Mouse (Mus musculus) ES-E14 (cell line): Measurements from ENCODE around the gene Ms4a15. TPM values are rescaled to one million over a fixed set of nuclear protein-coding genes. Genes with fewer than 3 reads are reported as not detected.

Experiments used
- DNase-seq: peaks from one replicate; pipeline ENCODE4 v3.0.0-alpha.2; 2013; ENCODE audit warnings: low read depth, low spot score
- H3K27ac ChIP-seq: 2 replicates; pipeline ENCODE4 v1.5.1; 2012; ENCODE audit warnings: low read depth, mild to moderate bottlenecking, low read length, moderate library complexity, mixed read lengths; ENCODE audit not compliant: poor library complexity, insufficient read depth, severe bottlenecking
- H3K36me3 ChIP-seq: 2 replicates; pipeline ENCODE4 v1.6.1; 2012; ENCODE audit warnings: mild to moderate bottlenecking, low read length, moderate library complexity, mixed read lengths; ENCODE audit not compliant: control insufficient read depth, poor library complexity, insufficient read depth, severe bottlenecking
- H3K4me1 ChIP-seq, 2 experiments: fragments of 150-350 bp in 1 of 2; sonication (generic) in 1 of 2; 2 replicates each; pipeline ENCODE4 v1.6.1; 2012; ENCODE audit warnings: low read length in 2 of 2, mild to moderate bottlenecking in 1 of 2, mixed read lengths in 1 of 2; ENCODE audit not compliant: control insufficient read depth in 2 of 2, insufficient read depth in 2 of 2, poor library complexity in 1 of 2
- H3K4me3 ChIP-seq, 2 experiments: fragments of 150-350 bp in 1 of 2; sonication (generic) in 1 of 2; 2 replicates each; pipeline ENCODE4 v1.5.1; 2012; ENCODE audit warnings: low read length in 2 of 2, low read depth in 1 of 2, mild to moderate bottlenecking in 1 of 2, mixed read lengths in 1 of 2; ENCODE audit not compliant: insufficient read depth in 1 of 2, poor library complexity in 1 of 2, severe bottlenecking in 1 of 2
- H3K9ac ChIP-seq: 2 replicates; pipeline ENCODE4 v1.6.1; 2012; ENCODE audit warnings: low read depth, mild to moderate bottlenecking, low read length, mixed read lengths; ENCODE audit not compliant: poor library complexity, insufficient read depth, severe bottlenecking
- H3K9me3 ChIP-seq: fragments of 150-350 bp; sonication (generic); 2 replicates; pipeline ENCODE4 v1.6.1; 2012; ENCODE audit warnings: low read depth, mild to moderate bottlenecking, low read length; ENCODE audit not compliant: control insufficient read depth, insufficient read depth
- CHD2 ChIP-seq: IDR thresholded peaks from 2 replicates; pipeline ENCODE4 v1.6.1; 2014; ENCODE audit warnings: mild to moderate bottlenecking, low read depth, low read length, inconsistent platforms
- HCFC1 ChIP-seq: IDR thresholded peaks from 2 replicates; pipeline ENCODE4 v1.6.1; 2012; ENCODE audit warnings: low read length, inconsistent platforms, borderline replicate concordance; ENCODE audit not compliant: insufficient read depth
- MAFK ChIP-seq: IDR thresholded peaks from 2 replicates; pipeline ENCODE4 v1.6.1; 2014; ENCODE audit warnings: mild to moderate bottlenecking, low read depth, low read length, inconsistent platforms; ENCODE audit not compliant: insufficient read depth
- ZC3H11A ChIP-seq: IDR thresholded peaks from 2 replicates; pipeline ENCODE4 v1.6.1; 2012; ENCODE audit warnings: low read depth, mild to moderate bottlenecking, inconsistent platforms, low read length, borderline replicate concordance
- ZNF384 ChIP-seq: IDR thresholded peaks from 2 replicates; pipeline ENCODE4 v1.6.1; 2012; ENCODE audit warnings: low read depth, low read length, inconsistent platforms
- in situ Hi-C, 2 experiments: fragments of 600-800 bp; cut with MboI; formaldehyde crosslinking; loops; one replicate each; pipeline ENCODE4 v1.15.1; 2025; ENCODE audit warnings: low sequenced_read_pairs in 2 of 2, inconsistent platforms in 1 of 2; ENCODE audit not compliant: unreplicated experiment in 2 of 2
- total RNA-seq: library from RNA; depleted of rRNA; stranded (reverse); fragments of 300-350 nt; gene quantifications from 2 replicates; pipeline ENCODE4 v1.2.3, GENCODE M21; 2012

Gene Ms4a15
- total RNA-seq, 1 experiment, result not detected

DNA sequence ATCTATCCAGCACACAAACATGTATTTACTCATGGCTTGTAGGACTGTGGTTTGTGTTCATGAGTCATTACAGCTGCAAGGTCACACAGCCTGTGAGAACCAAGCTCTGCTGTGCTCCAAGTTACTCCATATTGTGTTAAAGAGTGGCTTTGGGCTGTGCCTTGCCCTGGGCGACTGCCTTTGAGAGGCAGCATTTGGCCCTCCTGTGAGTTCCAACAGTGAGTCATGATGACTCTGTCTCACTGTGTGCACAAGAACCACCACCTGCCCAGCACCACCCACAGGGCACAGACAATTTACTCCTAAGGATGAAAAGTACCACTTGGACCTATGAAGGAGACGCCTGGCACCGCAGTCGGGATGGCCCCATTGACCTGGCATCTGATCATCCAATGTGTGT, 7.2 kb downstream of the Ms4a15 start:
- Histone ChIP-seq H3K36me3 (no peaks in the 10 kb centered on the region), H3K9me3 (no peaks in the 10 kb centered on the region), H3K27ac (no peak overlapping the region), H3K4me1 (peaks cover 0 to 11% of the 10 kb centered on the region in 2 experiments; a peak in 3 of 4 replicates), H3K9ac (no peak overlapping the region), H3K4me3 (no peak overlapping the region)
- in situ Hi-C loops, result no loop called here
- TF ChIP-seq ZNF384 (no peak), CHD2 (no peak), ZC3H11A (no peak), HCFC1 (no peak), MAFK (no peak)
- no peak for DNase-seq

DNA sequence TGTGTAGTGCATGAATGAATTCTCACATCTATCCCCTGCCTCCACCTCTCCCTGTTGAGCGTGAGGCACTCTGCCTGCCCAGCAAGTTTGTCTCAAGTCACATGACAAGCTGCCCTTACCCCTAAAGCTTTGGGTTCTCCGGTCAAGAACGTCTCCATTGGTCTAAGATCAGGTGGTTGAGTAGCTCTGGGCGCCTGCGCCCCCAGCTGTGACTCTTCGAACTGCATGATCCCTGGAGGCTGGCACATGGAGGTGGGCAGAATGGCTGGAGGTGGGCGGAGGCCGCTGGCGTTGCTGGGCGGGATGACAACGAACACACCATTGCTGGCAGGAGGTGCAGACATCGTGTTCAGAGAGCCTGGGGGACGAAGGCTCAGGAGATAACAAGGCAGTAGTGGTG, 8.5 kb downstream of the Ms4a15 start:
- no peak for DNase-seq
- in situ Hi-C loops, result no loop called here
- no peak overlapping the region for H3K9ac ChIP-seq
- H3K4me1 ChIP-seq, result peaks cover 0 to 16% of the 10 kb centered on the region in 2 experiments; a peak in 3 of 4 replicates
- no peak overlapping the region for H3K4me3 ChIP-seq
- TF ChIP-seq ZC3H11A, result no peak
- no peak for TF ChIP-seq MAFK
- no peaks in the 10 kb centered on the region for H3K36me3 ChIP-seq
- no peak overlapping the region for H3K27ac ChIP-seq
- no peaks in the 10 kb centered on the region for H3K9me3 ChIP-seq

DNA sequence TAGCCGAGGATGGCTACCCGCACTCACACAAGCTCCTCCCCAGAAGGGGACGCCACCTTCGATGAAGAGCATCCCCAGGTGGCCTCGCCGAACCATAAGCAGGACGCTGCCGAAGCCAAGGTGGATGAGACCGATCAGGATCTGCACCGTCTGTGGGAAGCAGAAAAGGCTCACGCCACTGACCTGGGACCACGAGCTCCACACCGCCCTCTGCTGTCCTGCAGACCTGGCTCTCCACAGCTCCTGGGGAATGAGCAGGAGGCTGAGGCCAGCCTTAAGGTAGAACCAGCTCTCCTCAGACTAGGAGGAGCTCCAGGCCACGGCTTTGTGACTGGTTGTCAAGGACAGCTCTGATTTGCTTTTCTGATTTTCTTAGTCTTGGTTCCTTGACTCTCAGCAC, 9.9 kb downstream of the Ms4a15 start:
- no peak overlapping the region for H3K27ac ChIP-seq
- TF ChIP-seq ZC3H11A (no peak), ZNF384 (no peak), HCFC1 (no peak), CHD2 (no peak), MAFK (no peak)

DNA sequence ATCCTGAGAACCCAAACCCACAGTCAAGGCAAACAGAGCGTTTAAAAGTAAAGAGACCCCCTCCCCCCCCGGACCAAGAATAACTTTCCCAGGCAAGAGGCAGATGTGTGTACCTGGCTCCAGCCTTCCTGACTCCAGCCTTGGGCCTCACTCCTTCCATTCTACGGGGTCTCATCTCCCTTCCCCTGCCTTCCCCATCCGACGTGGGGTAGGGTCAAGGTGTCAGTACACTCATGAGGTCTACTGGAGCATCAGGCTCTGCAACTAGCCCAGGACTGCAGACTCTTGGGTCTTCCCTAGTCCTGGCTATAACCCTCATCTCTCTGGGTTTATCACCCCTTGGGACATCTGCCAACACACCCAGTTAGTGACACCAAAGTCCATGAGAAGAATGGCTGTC, 12.8 kb downstream of the Ms4a15 start:
- Histone ChIP-seq H3K36me3 (no peaks in the 10 kb centered on the region), H3K9ac (no peak overlapping the region), H3K27ac (no peak overlapping the region), H3K4me1 (peaks cover 4 to 21% of the 10 kb centered on the region in 2 experiments), H3K4me3 (no peak overlapping the region), H3K9me3 (no peaks in the 10 kb centered on the region)
- no peak for DNase-seq
- in situ Hi-C loops, result no loop called here
- TF ChIP-seq ZC3H11A (no peak), CHD2 (no peak), MAFK (no peak), ZNF384 (no peak), HCFC1 (no peak)

More for the DNA sequence above, 9.9 kb downstream of the Ms4a15 start:
- Histone ChIP-seq H3K4me1 (peaks cover 4 to 18% of the 10 kb centered on the region in 2 experiments), H3K9ac (no peak overlapping the region), H3K36me3 (no peaks in the 10 kb centered on the region), H3K4me3 (peak overlapping the region in 1 of 2 experiments; percentile 52; a peak in 2 of 4 replicates), H3K9me3 (no peaks in the 10 kb centered on the region)
- DNase-seq, result peak; percentile 39
- in situ Hi-C loops, result no loop called here
